Mouse (Mus musculus) ES-E14 (cell line): ENCODE data around the gene Osbp.

Experiments used
- CHD2 ChIP-seq: IDR thresholded peaks from 2 replicates; pipeline ENCODE4 v1.6.1; 2014; ENCODE audit warnings: mild to moderate bottlenecking, low read depth, low read length, inconsistent platforms
- HCFC1 ChIP-seq: IDR thresholded peaks from 2 replicates; pipeline ENCODE4 v1.6.1; 2012; ENCODE audit warnings: low read length, inconsistent platforms, borderline replicate concordance; ENCODE audit not compliant: insufficient read depth
- MAFK ChIP-seq: IDR thresholded peaks from 2 replicates; pipeline ENCODE4 v1.6.1; 2014; ENCODE audit warnings: mild to moderate bottlenecking, low read depth, low read length, inconsistent platforms; ENCODE audit not compliant: insufficient read depth
- ZC3H11A ChIP-seq: IDR thresholded peaks from 2 replicates; pipeline ENCODE4 v1.6.1; 2012; ENCODE audit warnings: low read depth, mild to moderate bottlenecking, inconsistent platforms, low read length, borderline replicate concordance
- ZNF384 ChIP-seq: IDR thresholded peaks from 2 replicates; pipeline ENCODE4 v1.6.1; 2012; ENCODE audit warnings: low read depth, low read length, inconsistent platforms

DNA sequence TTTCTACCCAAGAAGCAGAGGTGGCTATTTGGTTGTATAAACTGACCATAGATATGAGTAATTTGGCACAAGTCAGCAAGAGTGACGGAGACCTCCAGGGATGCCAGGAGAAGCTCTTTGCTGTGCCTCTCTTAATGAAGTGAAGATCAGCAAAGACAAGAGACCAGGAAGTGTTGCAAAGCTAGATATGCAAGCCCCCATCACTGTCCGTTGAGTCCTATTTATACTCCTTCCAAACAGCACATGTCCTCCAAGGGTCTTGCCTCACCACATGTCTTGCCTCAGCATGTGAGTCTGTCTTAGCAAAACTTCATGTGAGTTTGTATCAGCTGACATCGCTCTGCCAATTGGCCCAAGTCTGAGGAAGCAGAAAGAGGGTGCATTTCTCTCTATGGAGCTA is 59.6 kb downstream of the Osbp start:
- no peak for TF ChIP-seq HCFC1
- TF ChIP-seq ZNF384: no peak
- TF ChIP-seq CHD2: no peak
- TF ChIP-seq MAFK: no peak
- TF ChIP-seq ZC3H11A: no peak
